Mouse (Mus musculus): ENCODE data around the gene Olfr56. TPM values are rescaled to one million over a fixed set of nuclear protein-coding genes. Genes with fewer than 3 reads are reported as not detected.
"Not testable (repeated sequence)": the region's sequence is repeated elsewhere in the genome, so short reads cannot be mapped to it uniquely, and the experiment has no call there.

The Olfr56 gene
- total RNA-seq, 2 experiments from 2014 or later: 0.14 to 0.28 TPM

DNA sequence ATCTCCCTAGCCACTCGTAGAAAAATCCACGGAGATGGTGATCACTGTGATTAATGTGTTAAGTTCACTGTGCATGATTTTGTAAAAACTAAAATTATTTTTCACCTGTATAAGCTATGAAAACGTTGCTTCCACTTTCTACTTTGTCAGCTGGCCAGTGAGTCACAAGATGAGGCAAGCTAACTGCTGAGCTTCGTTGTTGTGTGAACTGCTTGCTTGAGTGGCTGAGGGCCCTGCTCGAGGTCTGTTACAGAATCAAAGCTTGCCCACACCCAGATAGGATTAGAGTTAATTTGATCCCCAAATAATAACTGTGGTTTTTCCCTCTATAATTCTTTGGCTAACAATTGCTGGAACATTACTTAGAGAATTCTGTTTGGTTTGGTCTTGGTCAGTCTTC, 73.2 kb downstream of the Olfr56 start:
- DNase-seq (ENCODE audit: low spot score in 2 of 2): not testable (repeated sequence)

DNA sequence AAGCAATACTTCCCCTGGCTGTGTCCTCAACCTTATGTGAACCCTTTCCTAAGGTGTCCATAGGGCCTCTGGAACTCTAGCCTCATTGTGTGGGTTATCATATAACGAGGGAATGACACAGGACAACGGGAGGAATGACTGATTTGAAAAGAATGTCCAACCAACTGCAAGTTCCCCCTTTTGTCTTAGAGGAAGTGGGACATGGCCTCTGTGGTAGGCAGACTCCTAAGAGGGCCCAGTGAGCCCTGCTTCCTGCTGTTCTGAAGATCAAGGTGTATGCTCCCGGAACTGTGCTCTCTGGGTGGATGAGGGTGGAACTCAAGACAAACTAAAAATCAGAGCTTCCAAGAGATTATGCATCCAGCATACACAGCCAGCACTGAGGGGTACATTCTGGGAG, 81.4 kb downstream of the Olfr56 start:
- not testable (repeated sequence) for DNase-seq (ENCODE audit: low spot score in 2 of 2)

- DNase-seq (ENCODE audit: low spot score in 2 of 2): not testable (repeated sequence)
These were observed 83.2 kb downstream of the Olfr56 start for GRCm38 (mm10) chr11:49061865-49062264.

DNA sequence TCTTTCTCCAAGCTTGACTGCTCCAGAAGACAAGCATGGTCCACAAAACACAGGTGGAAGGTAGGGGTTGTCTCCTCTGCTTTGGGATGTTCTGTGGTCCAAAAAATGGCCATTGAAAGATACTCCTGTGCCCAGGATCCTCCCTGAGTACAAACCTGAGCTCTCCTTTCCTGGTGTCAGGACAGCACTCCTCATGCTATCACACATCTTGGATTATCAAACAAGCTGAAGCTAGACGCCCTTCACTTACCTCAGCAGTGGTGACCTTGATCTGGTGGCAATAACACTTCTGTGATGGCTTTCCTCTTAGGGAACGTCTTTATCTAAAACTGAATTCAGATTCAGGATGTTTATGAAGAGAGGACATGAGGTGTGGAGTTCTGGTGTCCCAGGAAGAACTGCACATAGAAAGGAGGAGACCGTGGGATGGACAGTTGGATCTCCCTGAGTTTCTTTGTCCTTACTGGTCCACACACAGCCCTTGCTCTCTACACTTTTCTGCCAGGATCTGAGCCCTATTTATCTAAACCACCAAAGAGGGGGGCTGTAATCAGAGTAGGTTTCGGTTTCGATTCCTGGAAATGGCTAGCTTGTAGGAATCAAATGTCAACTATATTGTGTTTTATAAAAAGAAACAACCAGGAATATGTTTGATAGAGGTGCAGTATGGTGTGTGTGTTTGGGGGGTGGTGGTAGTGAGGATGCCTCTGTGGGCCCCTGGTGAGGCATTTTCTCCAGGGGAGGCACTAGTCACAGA, 85.2 kb downstream of the Olfr56 start, which contains the start of gene Tgtp2:
Gene Tgtp2 (minus strand): TSS at position 494 of the 757 bp plus-strand sequence.
- not testable (repeated sequence) for DNase-seq (ENCODE audit: low spot score in 2 of 2)

DNA sequence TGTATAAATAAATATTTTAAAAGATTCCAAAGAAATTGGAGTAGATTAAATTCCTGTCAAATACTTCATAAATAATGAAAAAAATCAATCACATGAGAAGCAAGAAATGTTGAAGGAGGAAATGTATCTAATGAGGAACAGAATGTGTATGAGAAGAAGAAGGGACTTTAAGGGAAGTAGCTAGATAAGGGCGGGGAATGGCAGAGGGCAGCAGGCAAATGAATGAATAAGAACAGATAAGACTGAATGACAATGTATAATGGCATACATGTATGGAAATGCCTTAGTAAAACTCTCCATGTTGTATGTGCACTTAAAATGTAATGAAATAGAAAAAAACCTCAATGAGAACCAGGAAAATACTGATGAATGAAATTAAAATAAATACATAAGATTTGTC, 89.7 kb downstream of the Olfr56 start:
- DNase-seq (ENCODE audit: low spot score in 2 of 2): no peak

DNA sequence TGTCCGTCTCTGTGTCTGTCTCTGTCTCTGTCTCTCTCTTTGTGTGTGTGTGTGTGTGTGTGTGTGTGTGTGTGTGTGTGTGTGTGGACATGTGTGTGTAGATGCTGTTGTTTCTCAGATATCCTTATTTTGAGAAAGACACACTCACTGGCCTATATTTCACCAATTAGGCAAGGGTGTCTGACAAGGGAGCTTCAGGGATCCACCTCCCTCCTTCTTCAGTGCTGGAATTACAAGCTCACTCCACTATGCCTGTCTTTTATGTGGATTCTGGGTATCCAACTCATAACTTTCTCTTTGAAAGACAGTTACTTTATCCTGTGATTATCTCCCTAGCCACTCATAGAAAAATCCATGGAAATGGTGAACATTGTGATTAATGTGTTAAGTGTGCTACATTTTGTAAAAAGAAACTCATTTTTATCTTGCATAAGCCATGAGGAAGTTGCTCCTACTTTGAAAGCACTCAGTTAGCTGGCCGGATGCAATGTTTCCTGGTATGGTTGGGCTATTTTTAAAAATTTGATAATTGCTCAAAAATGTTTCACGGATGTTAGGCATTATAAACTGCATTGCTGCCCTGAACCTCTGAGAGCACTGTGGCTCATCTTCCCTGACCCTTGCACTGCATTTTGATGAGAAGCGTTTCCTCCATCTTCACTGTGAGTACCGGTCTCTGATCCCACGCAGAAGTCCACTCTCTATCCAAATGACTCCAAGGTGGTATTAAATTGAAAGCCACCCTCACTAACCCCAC, 97.5 kb downstream of the Olfr56 start, which contains the start of gene Ifi47:
Gene Ifi47 (plus strand): TSS at position 587 of the 757 bp plus-strand sequence.
- not testable (repeated sequence) for DNase-seq (ENCODE audit: low spot score in 2 of 2)

- no peak for DNase-seq (ENCODE audit: low spot score in 2 of 2)
These were observed 98.3 kb downstream of the Olfr56 start for GRCm38 (mm10) chr11:49077012-49077411.

- no peak for DNase-seq (ENCODE audit: low spot score in 2 of 2)
These were observed 100.0 kb downstream of the Olfr56 start for GRCm38 (mm10) chr11:49078719-49079118.

DNA sequence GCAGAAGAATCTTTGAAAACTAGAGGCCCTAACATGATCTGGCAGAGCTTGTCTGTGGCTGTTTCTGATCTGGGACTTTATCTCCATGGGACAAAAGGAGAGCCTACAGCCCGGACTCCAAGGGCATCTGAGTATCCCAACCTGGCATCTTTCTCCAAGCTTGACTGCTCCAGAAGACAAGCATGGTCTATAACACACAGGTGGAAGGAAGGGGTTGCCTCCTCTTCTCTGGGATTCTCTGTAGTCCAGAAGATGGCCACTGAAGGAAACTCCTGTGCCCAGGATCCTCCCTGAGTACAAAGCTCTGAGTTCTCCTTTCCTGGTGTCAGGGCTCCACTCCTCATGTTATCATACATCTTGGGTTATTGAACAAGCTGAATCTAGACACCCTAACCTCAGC, 101.9 kb downstream of the Olfr56 start:
- DNase-seq (ENCODE audit: low spot score in 2 of 2): no peak

- DNase-seq (ENCODE audit: low spot score in 2 of 2): no peak
These were observed 102.7 kb downstream of the Olfr56 start for GRCm38 (mm10) chr11:49081356-49081755.

GRCm38 (mm10) chr11:49081886-49082285, 103.2 kb downstream of the Olfr56 start:
- DNase-seq (ENCODE audit: low spot score in 2 of 2): no peak

DNA sequence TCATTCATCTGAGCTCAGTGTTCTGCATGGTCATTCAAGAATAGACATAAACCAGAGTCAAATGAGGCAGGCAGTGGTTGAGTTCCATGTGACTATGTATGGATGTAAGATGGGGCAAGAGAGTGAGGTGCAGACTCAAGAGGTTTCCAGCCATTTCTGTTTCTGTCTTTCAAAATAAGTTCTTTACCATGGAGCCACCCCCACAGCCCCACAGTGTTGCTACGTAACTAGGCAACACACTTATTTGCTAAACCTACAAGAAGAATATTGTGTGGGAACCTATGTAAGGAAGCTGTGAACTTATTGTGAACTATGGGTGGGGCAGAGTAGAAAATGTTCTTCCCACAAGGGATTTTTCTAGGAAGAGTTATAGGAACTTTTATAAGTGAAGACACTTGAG, 104.5 kb downstream of the Olfr56 start:
- DNase-seq (ENCODE audit: low spot score in 2 of 2): no peak

GRCm38 (mm10) chr11:49083808-49084207, 105.1 kb downstream of the Olfr56 start:
- no peak for DNase-seq (ENCODE audit: low spot score in 2 of 2)

DNA sequence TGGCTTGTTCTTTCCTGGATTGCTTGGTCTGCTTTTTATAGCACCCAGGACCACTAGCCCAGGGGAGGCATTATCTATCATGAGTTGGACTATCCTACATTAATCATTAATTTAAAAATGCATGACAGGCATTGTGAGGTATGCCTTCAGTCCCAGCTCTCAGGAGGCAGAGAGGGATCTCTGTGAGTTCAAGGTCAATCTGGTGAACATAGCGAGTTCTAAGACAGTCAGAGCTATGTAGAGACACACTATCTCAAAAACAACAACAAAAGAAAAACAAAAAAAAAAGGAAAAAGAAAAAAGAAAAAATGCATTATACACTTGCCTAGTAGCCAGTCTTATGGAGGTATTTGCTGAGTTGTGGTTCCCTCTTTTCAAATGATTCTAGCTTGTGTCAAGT, 105.7 kb downstream of the Olfr56 start:
- no peak for DNase-seq (ENCODE audit: low spot score in 2 of 2)

DNA sequence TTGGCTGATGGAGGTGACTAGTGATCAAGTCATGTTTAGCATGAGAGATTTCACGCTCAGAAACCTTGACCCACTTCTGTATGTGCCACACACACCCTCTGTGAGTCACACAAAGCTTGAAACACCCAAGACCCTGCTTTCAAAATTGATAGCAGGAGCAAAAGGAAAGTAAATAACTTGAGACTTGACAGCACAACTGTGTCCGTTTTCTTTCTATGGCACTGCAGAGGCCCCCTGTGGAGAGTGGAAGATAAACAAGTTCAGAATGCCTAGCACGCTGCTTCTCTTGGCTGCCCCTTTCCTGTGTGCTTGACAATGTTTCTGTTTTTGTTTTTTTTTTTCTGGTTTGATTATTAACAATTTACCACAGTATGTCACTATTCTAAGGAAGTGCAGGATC, 106.2 kb downstream of the Olfr56 start:
- no peak for DNase-seq (ENCODE audit: low spot score in 2 of 2)

DNA sequence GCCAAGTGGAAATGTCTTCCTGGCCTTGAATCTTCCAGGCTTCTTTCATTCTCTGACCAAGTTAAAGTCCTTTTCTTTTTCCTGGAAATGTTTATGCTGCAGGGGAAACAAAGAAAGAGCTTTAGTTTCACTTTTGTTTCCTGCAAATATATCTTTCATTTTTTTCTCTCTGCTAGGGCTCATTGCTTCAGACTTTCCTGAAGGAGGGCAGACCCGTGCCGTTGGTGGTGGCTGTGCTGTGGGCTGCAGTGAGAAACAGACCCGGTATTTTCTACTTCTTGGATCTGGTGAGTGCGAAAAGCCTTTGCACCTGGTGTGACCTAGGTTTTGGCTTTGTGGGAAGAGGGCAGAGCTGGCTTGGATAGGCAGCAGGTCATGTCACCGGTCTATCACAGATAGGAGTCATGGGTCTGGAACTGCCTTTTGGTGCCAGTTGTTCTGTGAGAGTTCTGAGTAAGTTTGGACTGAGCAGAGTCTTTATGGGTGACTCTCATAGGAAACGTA, 108.2 kb downstream of the Olfr56 start:
- DNase-seq (ENCODE audit: low spot score in 2 of 2): no peak

- DNase-seq (ENCODE audit: low spot score in 2 of 2): no peak
These were observed 109.3 kb downstream of the Olfr56 start for GRCm38 (mm10) chr11:49087830-49088616.

DNA sequence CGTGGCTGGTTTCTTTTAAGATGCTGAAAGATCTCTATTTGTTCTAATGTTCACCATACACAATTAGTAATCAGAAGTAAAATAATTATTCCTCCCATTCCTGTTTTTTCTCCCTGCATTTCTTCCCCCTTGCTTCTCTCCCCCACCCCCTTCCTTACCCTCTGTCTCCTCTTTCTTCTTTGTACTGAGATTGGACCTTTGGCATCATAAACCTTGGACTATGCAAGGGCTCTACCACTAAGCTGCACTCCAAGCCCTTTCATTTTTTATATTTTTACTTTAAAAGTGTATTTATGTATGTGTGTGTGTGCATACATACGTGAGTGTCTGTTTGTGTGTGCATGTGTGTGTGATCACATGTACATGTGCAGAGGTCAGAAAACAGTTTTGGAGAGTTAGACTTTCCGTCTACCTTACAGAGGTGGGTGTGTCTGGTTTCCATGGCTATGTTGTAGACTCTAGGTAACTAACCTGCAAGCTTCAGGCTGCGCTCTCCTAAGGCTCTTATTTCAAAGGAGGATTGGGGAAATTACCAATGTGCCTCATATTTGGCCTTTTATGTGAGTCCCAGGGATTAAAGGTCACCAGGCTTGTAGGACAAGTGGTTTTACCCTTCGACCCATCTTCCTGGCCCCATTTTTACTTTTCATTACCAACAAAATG, 110.4 kb downstream of the Olfr56 start:
- DNase-seq (ENCODE audit: low spot score in 2 of 2): no peak

- no peak for DNase-seq (ENCODE audit: low spot score in 2 of 2)
These were observed 111.2 kb downstream of the Olfr56 start for GRCm38 (mm10) chr11:49089735-49090507.

DNA sequence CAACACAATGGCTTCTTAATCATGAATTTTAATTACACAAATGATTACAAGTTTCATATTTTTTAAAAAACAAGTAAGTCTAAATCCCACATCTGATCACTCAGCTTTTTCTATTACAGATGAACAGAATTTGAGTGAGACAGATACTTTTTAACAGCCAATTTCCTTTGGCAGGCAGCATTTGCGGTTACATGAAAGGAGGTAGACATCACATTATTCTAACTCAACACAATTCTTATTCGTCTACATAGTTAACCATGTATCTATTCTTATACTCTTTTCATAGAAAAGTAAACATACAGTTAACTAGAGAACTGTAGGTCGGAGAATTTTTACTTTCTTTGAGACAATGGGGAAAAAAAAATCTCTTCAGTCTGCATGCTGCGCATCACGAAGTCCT, 111.9 kb downstream of the Olfr56 start:
- no peak for DNase-seq (ENCODE audit: low spot score in 2 of 2)

Data from adrenal gland, postnatal 4 days (tissue).